Mouse (Mus musculus): ENCODE results near the gene Itga5.
A peak's percentile ranks its signal among the peaks of the same experiment; 100 is the strongest.

Itga5 gene

DNA sequence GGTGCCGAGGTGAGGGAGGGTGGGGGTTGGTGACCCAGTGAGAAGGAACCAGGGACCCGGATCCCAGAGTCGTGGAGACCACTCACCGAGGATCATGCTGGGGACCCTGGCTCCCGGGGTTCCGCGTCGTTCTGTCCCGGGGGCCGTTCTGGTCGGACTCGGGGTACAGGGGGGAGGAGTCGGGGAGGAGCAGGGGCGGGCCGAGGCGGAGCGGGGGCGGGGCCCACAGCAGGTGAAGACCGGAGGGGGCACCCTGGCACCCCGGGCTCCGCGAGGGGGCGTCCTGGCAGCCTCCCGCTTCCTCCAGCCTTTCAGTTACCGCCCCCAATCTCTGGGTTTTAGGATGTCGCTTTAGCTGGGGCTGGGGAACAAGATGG, 26.6 kb downstream of the Itga5 start, which contains the start of gene Zfp385a:
Gene Zfp385a (minus strand): TSS at position 133 of the 377 bp plus-strand sequence.
- peak; percentile 73 for DNase-seq (ENCODE audit: low spot score)

GRCm38 (mm10) chr15:103339166-103339960, 27.2 kb downstream of the Itga5 start:
- no peak for DNase-seq (ENCODE audit: low spot score)

GRCm38 (mm10) chr15:103338829-103339165, 27.8 kb downstream of the Itga5 start:
- DNase-seq (ENCODE audit: low spot score): no peak

GRCm38 (mm10) chr15:103336996-103337667, 29.4 kb downstream of the Itga5 start:
- no peak for DNase-seq (ENCODE audit: low spot score)

DNA sequence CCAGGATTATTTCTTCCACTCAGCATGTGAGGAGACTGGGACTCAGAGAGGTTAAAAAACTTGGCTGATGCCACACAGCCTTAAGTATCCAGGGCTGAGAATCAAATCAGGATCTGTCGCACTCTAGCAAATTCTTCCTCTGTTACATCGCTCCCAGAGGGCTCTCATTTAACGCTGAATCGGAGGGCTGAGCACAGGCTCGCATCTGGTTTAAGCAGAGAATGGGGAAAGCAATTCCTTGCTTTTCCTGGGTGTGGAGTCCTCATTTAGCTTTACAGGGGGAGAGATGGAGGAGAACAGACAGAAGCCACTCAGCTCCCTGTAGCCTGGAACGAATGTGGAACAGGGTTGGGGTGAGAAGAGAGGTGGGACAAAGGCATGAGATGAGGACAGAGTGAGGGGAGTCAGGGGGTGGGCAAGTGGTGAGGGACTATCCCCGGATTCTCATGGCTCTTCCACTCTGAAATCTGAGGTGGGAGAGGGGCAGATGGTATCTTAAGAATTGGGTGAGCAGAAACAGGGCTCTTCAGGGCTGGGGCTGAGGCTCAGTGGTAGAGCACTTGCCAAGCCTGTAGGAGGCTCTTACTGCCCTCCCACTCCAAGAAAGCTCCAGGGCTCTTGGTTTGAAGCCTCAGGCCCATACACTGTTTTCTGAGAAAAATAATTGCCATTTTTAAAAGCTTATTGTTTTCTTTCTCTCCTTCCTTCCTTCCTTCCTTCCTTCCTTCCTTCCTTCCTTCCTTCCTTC, 30.9 kb downstream of the Itga5 start:
- DNase-seq (ENCODE audit: low spot score): no peak

DNA sequence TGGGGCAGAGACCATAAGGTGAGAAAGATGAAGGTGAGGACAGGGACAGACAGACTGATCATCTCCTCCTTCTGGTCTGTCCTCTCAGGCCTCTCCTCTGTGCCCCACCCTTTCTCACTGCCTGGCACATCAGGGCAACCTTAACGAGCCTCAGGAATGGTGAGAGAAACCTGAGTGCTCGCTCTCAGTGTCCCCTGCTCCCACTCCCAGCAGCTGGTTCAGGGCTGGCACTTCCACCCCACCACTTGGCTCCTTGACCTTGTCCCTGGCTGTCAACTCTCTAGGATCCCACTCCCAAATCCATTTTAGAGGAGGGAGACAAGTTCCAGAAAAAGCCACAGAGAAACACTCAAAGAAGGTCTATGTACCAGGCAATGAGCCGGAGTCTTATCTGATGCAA, 31.5 kb downstream of the Itga5 start:
- DNase-seq (ENCODE audit: low spot score): no peak

DNA sequence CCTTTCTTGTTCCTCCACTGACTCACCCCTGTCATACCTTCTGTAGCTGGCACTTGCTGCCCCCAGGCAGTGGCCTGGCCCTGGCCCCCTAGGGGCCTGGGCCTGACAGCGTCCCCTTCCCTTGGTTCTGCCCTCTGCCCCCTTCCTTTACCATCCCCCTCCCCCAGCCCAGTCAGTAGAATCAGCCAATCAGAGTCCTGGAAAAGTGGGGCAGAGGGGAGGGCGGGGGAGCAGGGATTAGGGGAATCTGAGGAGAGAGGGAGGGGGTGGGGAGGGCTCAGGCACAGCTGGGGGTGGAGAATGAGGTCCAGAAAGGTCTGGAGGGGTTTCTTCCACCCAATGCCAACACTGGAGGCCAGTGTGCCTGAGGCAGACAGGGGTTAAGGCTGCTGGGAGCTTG, 32.4 kb downstream of the Itga5 start:
- no peak for DNase-seq (ENCODE audit: low spot score)

GRCm38 (mm10) chr15:103333738-103334137, 32.8 kb downstream of the Itga5 start:
- no peak for DNase-seq (ENCODE audit: low spot score)

- no peak for DNase-seq (ENCODE audit: low spot score)
Measured at GRCm38 (mm10) chr15:103333081-103333615, 33.4 kb downstream of the Itga5 start.

DNA sequence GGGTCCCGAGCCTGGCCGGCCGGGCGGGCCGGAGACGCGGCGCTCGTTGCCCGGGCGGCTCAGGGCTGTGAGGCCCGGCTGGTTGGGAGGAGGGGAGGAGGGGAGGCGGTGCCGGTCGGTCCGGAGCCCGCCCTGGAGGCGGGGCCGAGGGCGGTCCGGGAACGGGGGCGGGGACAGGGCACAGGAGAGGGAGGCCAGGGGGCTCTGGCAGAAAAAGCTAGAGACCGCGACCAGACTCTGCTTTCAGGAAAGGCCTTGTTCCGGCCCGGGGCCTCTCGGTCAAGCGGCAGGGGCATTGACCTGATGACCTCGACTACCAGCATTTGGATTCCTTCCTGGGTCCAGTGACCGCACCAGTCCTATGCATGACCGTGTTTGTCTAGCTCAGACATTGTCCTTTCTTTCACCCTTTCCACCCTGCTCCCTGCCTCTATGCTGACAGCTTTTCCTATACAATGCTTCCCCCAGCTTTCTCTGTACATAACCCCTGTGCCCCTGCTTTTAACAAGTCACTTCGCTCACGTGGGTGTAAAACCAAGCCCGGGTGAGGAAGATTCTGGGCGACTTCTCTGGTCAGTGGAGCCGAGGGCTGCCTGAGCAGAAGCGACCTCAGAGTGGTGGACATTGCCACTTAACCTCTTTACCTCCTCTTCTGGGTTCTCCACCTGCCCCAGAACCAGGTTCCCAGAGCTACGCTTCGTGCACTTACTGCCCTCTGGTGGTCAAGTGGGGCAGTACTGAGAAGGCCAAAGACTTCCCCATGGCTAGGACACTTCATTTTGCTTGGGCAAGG, 42.9 kb downstream of the Itga5 start:
- DNase-seq (ENCODE audit: low spot score): peak; percentile 96

GRCm38 (mm10) chr15:103323070-103323454, 43.5 kb downstream of the Itga5 start:
- peak; percentile 86 for DNase-seq (ENCODE audit: low spot score)

DNA sequence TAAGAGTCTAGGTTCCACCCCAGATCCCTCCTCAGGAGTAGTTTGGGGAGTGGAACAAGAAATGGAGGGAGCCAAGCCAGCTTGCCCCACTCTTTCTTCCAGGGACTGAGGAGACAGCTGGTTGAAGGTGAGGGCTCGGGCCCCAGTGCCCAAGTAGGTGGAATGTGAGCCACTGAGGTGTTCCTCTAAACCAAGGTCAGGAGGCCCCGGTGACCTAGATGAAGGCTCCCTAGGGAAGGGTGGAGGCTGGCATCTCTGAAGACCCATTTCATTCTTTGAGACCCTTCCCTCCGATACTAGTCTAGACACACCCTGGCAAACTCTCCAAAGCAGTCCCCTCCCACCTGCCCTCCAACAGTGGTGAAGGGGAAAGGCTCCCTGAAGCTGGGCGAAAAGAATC, 44.2 kb downstream of the Itga5 start:
- DNase-seq (ENCODE audit: low spot score): no peak

- DNase-seq (ENCODE audit: low spot score): peak; percentile 69
Measured at GRCm38 (mm10) chr15:103321076-103321475, 45.5 kb downstream of the Itga5 start.

DNA sequence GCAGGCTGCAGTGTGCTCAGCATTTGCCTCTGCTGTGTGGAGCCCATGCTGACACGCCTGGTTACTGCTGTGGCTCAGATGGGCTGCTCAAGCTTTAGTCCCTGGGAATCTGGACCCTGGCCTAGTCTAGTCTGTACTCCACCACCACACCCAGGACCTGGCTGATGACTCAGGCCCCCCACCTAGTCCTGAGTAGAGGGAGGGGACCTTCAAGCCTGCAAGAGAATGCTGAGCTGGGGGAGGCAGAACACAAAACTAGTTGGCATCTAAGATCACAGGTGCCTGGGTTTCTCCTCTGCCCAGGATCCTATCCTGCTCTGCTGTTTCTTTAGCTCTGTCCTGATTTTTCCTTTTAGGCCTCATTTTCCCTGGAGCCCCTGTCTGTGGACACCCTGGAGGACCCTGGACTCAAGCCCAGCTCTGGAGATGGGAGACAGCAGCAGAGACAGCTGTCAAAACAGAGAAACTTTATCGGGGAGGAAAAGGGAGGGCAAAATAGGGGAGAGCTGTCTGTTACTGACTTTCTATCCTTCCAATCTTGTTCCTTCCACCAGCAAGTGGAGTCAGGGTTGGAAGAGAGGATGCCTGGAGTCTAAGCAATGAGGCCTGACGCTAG, 48.3 kb downstream of the Itga5 start:
- no peak for DNase-seq (ENCODE audit: low spot score)

DNA sequence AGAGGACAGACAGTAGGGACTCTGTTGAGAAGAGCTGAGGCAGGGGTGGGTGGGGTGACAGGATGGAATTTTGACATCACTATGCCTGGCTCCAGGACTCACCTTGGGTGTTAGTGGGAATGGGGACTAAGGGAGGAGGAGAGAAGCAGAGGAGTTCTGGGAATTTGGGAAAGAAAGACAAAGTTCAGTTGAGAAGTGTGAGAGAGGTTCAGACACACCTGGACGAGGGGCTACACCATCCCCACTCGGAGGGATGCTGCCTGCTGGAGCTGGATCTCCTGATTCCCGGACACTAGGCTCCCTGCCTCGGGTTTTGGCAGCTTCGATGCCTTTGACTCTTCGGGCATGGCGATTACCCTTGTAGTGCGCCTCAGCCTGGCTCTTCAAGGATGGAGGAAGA, 48.8 kb downstream of the Itga5 start:
- no peak for DNase-seq (ENCODE audit: low spot score)

DNA sequence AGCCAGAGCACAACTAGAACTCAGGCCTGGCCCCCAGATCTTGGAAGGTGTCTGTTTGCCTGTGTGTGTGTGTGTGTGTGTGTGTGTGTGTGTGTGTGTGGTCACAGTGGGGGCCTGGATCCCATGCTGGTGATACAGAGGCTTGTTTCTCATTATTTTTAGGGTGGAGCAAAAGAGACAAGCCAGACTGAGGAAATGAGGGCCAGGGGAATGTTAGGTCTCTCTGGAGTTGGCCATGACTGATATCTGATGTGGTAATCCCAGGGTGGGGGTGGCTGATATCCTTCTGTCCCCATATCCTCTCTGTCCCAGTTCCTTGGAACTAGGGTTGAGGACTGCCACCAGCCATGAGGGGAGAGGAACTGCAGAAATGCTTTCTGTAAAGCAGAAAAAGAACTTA, 49.4 kb downstream of the Itga5 start:
- DNase-seq (ENCODE audit: low spot score): no peak

GRCm38 (mm10) chr15:103315979-103316776, 50.4 kb downstream of the Itga5 start:
- DNase-seq (ENCODE audit: low spot score): peak; percentile 77

- DNase-seq (ENCODE audit: low spot score): peak; percentile 89
Measured at GRCm38 (mm10) chr15:103315011-103315502, 51.5 kb downstream of the Itga5 start.

DNA sequence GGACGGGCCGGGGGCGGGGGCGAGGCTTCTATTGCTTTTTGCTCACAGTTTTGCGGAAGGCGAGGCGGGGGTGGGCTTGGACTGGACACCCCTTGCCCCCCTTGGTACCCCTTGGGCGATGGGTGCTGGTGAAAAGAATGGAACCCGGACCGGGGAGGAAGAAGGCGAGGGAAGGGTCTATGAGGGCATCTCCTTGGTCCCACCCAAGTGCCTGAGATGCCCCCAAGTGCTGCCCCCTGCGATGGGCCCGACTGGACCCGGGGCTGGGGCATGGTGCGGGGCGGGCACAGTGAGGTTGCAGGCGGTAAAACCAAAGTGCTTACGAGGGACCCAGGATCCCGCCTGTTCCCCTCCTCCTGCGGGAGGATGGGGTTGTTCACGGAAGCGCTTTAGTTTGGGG, 52.4 kb downstream of the Itga5 start:
- DNase-seq (ENCODE audit: low spot score): peak; percentile 55

- peak; percentile 62 for DNase-seq (ENCODE audit: low spot score)
Measured at GRCm38 (mm10) chr15:103313495-103314095, 53.0 kb downstream of the Itga5 start.
